Mouse (Mus musculus) embryonic fibroblast, embryonic 13.5 days (primary cell): ENCODE results near the gene Akap14. TPM values are rescaled to one million over a fixed set of nuclear protein-coding genes. Genes with fewer than 3 reads are reported as not detected.
"Not testable (repeated sequence)": the region's sequence is repeated elsewhere in the genome, so short reads cannot be mapped to it uniquely, and the experiment has no call there.

Experiments used
- H3K27ac ChIP-seq: 2 replicates; pipeline ENCODE4 v1.5.1; 2012; ENCODE audit warnings: low read length, control low read depth, inconsistent platforms; ENCODE audit not compliant: insufficient read depth
- H3K4me1 ChIP-seq: 2 replicates; pipeline ENCODE4 v1.6.1; 2011; ENCODE audit warnings: low read length; ENCODE audit not compliant: control insufficient read depth, insufficient read depth
- H3K4me3 ChIP-seq: 2 replicates; pipeline ENCODE4 v1.5.1; 2011; ENCODE audit warnings: mild to moderate bottlenecking, control low read depth, low read length; ENCODE audit not compliant: insufficient read depth
- CTCF ChIP-seq: IDR thresholded peaks from 2 replicates; pipeline ENCODE4 v1.5.1; 2011; ENCODE audit warnings: mild to moderate bottlenecking, control low read depth, low read length, moderate library complexity, borderline replicate concordance; ENCODE audit not compliant: insufficient read depth
- POLR2A ChIP-seq: IDR thresholded peaks from 2 replicates; pipeline ENCODE4 v1.6.1; 2011; ENCODE audit warnings: low read depth, mild to moderate bottlenecking, control low read depth, low read length, moderate library complexity
- polyA plus RNA-seq: library from polyadenylated mRNA; stranded (reverse); fragments of >200 nt; gene quantifications from 2 replicates; pipeline ENCODE4 v1.2.4, GENCODE M21; 2011; ENCODE audit warnings: low read depth; ENCODE audit not compliant: missing spikeins, insufficient read length

Akap14 gene
- polyA plus RNA-seq, 1 experiment: not detected

DNA sequence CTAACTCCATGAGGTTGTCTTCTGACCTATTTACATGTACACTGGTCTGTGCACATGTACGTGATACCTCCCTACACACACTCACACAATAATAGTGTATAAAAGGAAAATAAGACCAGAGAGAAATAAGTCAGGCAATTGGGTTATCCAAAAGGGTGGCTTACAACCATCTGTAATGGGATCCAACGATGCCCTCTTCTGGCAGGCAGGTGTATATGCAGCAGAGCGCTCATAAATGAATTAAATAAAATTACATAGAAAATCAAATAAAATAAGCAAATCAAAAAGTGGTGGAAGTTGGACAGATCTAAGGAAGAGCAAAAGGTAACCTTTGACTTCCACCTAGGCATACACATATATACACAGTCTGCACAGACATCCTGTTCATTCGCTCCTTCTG is 10.8 kb downstream of the Akap14 start:
- no peak overlapping the region for H3K27ac ChIP-seq
- H3K4me1 ChIP-seq: no peaks in the 10 kb centered on the region
- TF ChIP-seq POLR2A (no peak), CTCF (no peak)
- no peak overlapping the region for H3K4me3 ChIP-seq

- H3K4me1 ChIP-seq: no peaks in the 10 kb centered on the region
- no peak overlapping the region for H3K27ac ChIP-seq
- H3K4me3 ChIP-seq: no peak overlapping the region
- no peak for TF ChIP-seq POLR2A
- TF ChIP-seq CTCF: no peak
Observed at GRCm38 (mm10) chrX:37144954-37145353, 23.7 kb downstream of the Akap14 start.

DNA sequence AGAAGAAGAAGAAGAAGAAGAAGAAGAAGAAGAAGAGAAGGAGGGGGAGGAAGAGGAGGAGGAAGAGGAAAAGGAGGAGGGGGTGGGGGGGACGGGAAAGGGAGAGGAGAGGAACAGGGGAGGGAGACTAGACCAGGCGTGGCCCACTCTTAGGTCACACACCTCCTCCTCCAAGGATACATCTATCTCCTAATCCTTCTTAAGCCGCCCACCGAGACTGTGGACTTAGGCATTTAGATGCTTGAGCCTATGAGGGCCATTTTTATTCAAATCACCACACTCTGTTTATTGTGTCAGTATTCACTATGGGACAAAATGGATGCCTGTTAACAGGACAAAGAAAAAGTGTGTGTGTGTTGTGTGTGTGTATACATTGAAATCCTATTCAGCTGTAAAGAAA is 24.1 kb downstream of the Akap14 start:
- H3K27ac ChIP-seq, H3K4me3 ChIP-seq, H3K4me1 ChIP-seq: not testable (repeated sequence)

GRCm38 (mm10) chrX:37141732-37142131 is 26.9 kb downstream of the Akap14 start:
- Histone ChIP-seq H3K27ac (no peak overlapping the region), H3K4me1 (no peaks in the 10 kb centered on the region), H3K4me3 (no peak overlapping the region)
- TF ChIP-seq CTCF (no peak), POLR2A (no peak)

DNA sequence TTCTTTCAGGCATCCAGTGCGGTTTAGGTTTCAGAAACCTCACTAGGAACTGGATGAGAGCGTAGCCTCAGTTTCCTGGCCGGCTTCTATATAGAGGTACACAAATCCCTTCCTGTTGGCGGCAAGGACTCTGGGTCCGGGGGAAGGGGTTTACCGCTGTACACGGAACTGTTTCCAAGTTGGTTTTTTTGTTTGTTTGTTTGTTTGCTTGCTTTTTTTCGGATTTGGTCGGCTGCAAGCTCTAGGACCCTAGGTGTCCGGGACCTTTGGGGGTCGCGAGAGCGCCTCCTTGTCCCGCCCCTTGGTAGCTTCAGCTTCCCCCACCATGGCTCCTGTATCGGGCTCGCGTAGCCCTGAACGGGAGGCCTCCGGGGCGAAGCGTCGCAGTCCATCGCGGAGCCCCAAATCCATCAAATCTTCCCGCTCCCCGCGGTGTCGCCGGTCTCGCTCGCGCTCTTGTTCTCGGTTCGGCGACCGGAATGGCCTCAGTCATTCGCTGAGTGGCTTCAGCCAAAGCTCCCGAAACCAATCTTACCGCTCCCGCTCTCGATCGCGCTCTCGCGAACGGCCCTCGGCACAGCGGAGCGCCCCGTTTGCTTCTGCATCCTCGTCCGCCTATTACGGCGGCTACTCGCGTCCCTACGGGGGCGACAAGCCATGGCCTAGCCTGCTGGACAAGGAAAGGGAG is 41.8 kb downstream of the Akap14 start, which contains the start of gene Nkap:
Gene Nkap (plus strand): TSS at position 125 of the 688 bp plus-strand sequence.
- Histone ChIP-seq H3K4me1 (no peaks in the 10 kb centered on the region; the same call in 1 of the 2 replicates), H3K4me3 (peak within 1 kb of the TSS; percentile 89), H3K27ac (peak within 1 kb of the TSS; percentile 49)
- TF ChIP-seq CTCF (no peak), POLR2A (peak; percentile 30)

GRCm38 (mm10) chrX:37125511-37125910 is 43.1 kb downstream of the Akap14 start:
- H3K4me3 ChIP-seq: no peak overlapping the region
- TF ChIP-seq CTCF: no peak
- no peak for TF ChIP-seq POLR2A
- H3K4me1 ChIP-seq: no peaks in the 10 kb centered on the region; the same call in 1 of the 2 replicates
- H3K27ac ChIP-seq: no peak overlapping the region

DNA sequence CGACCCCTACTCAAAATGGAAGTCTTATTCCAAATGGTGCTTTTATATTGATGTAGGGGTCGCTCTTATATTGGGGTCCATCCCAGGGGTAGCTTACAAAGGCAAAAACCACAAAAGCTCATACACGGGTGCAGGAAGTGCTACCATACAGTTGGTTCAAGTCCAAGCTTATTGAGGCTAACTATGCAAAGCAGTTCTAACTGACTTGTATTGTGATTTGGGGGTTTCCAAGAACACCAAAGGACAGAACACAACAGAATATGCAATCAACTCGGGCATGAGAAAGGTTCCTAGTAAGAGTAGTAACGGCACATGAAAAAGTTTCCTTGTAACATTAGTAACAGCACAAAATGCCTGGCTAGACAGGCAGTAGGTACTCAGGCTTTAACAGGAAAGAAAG is 48.4 kb downstream of the Akap14 start:
- no peak for TF ChIP-seq POLR2A
- no peak for TF ChIP-seq CTCF
- H3K27ac ChIP-seq: no peak overlapping the region
- no peaks in the 10 kb centered on the region for H3K4me1 ChIP-seq
- no peak overlapping the region for H3K4me3 ChIP-seq

GRCm38 (mm10) chrX:37119585-37119984 is 49.1 kb downstream of the Akap14 start:
- Histone ChIP-seq H3K4me1 (no peaks in the 10 kb centered on the region), H3K27ac (no peak overlapping the region), H3K4me3 (no peak overlapping the region)
- TF ChIP-seq POLR2A (no peak), CTCF (no peak)

GRCm38 (mm10) chrX:37117085-37117484 is 51.6 kb downstream of the Akap14 start:
- TF ChIP-seq CTCF: no peak
- no peak for TF ChIP-seq POLR2A
- Histone ChIP-seq H3K4me1 (no peaks in the 10 kb centered on the region), H3K4me3 (no peak overlapping the region), H3K27ac (no peak overlapping the region)

- Histone ChIP-seq H3K4me3 (no peak overlapping the region), H3K4me1 (no peaks in the 10 kb centered on the region), H3K27ac (no peak overlapping the region)
- TF ChIP-seq POLR2A (no peak), CTCF (no peak)
Observed at GRCm38 (mm10) chrX:37110881-37111193, 57.8 kb downstream of the Akap14 start.

GRCm38 (mm10) chrX:37110193-37110880 is 58.3 kb downstream of the Akap14 start, which contains the start of gene Upf3b:
Upf3b (minus strand) TSS chrX:37110322.
- Histone ChIP-seq H3K4me3 (peak within 1 kb of the TSS; percentile 73), H3K4me1 (no peaks in the 10 kb centered on the region), H3K27ac (peak within 1 kb of the TSS; percentile 58; the same call in 1 of the 2 replicates)
- TF ChIP-seq POLR2A (peak; percentile 85), CTCF (no peak)
